Mouse (Mus musculus): ENCODE measurements around the gene Trim16.

DNA sequence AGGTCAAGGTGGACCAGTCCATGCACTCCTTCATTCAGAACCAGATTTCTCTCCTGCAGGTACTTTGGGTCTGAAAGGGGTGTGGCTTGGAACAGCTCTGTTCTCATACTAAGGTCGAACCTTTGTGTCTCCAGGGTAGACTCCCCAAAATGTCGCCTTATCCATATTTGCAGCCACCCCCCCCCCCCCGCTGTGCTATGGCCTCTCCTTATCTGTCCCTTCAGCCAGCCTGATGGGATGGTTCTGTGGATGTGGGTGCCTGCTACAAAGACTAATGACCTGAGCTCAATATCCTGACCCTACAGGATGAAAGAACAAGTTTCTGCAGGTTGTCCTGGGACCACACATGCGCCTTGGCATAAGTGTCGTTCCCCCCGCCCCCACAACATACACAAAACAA, 33.3 kb downstream of the Trim16 start:
- no peak for TF ChIP-seq POLR2A (IDR thresholded peaks at IDR 0.05; ENCODE audit: control insufficient read depth, extremely low read depth, insufficient read depth, low read length, poor library complexity)
- no peak for TF ChIP-seq CTCF (IDR thresholded peaks at IDR 0.05; ENCODE audit: borderline replicate concordance, control insufficient read depth, extremely low read depth, insufficient read depth, low read length, poor library complexity)
